ENCODE assay signal across 8 mouse cellular contexts in genomic region chr5:57717906-57718875, GRCm38 (mm10). TPM values are rescaled to one million over a fixed set of nuclear protein-coding genes. Genes with fewer than 3 reads are reported as not detected.
A peak's percentile ranks its signal among the peaks of the same experiment; 100 is the strongest.
DNase-seq lines count a peak whose midpoint lies in the region; ATAC-seq and TF ChIP-seq lines count a peak whose summit lies in the region.

TSS of gene Pcdh7 (plus strand) at chr5:57717967.

- H3K27me3 ChIP-seq in C2C12 (ENCODE audit: control insufficient read depth, insufficient read depth, insufficient read length): no peaks in the 10 kb centered on the region
- peaks cover 16% of the 10 kb centered on the region; the same call in 1 of the 2 replicates for H3K27me3 ChIP-seq in forebrain, embryonic 11.5 days (ENCODE audit: control insufficient read depth, insufficient read depth, low read length)
- no peaks in the 10 kb centered on the region for H3K27me3 ChIP-seq in heart, embryonic 12.5 days (replicated peaks)
- H3K27me3 ChIP-seq in liver, embryonic 15.5 days: peaks cover 88% of the 10 kb centered on the region
- peaks cover 11% of the 10 kb centered on the region; the same call in 1 of the 2 replicates for H3K27me3 ChIP-seq in neural tube, embryonic 14.5 days (ENCODE audit: control insufficient read depth, insufficient read depth, low read length)

- peak within 1 kb of the TSS; percentile 64 for H3K9ac ChIP-seq in forebrain, embryonic 11.5 days (ENCODE audit: low read length)
- H3K9ac ChIP-seq in heart, embryonic 12.5 days: peak within 1 kb of the TSS; percentile 87
- peak within 1 kb of the TSS; percentile 32 for H3K9ac ChIP-seq in liver, embryonic 15.5 days
- H3K9ac ChIP-seq in neural tube, embryonic 14.5 days (replicated peaks; ENCODE audit: low read depth, low read length): peak within 1 kb of the TSS; percentile 81

- TF ChIP-seq CTCF in C2C12 (IDR thresholded peaks at IDR 0.05; ENCODE audit: control insufficient read depth, insufficient read depth, insufficient read length): no peak

- peaks cover 38% of the 10 kb centered on the region for H3K79me3 ChIP-seq in C2C12 (ENCODE audit: low read depth)

- H3K79me2 ChIP-seq in C2C12 (ENCODE audit: control insufficient read depth, insufficient read depth): peaks cover 52% of the 10 kb centered on the region

- under 1% methylated on average over 70 of the region's 70 CpGs for WGBS in forebrain, embryonic 11.5 days
- WGBS in heart, embryonic 12.5 days: under 1% methylated on average over 70 of the region's 70 CpGs
- WGBS in liver, embryonic 15.5 days (ENCODE audit: insufficient replicate concordance): under 1% methylated on average over 70 of the region's 70 CpGs
- under 1% methylated on average over 70 of the region's 70 CpGs for WGBS in neural tube, embryonic 14.5 days

- H3K36me3 ChIP-seq in C2C12 (ENCODE audit: control insufficient read depth, insufficient read depth): no peaks in the 10 kb centered on the region
- no peaks in the 10 kb centered on the region for H3K36me3 ChIP-seq in forebrain, embryonic 11.5 days (ENCODE audit: control insufficient read depth, insufficient read depth, low read length)
- peaks cover 5% of the 10 kb centered on the region; the same call in 1 of the 2 replicates for H3K36me3 ChIP-seq in heart, embryonic 12.5 days
- no peaks in the 10 kb centered on the region for H3K36me3 ChIP-seq in liver, embryonic 15.5 days (replicated peaks)
- no peaks in the 10 kb centered on the region for H3K36me3 ChIP-seq in neural tube, embryonic 14.5 days (ENCODE audit: control insufficient read depth, insufficient read depth, low read length)

- H3K4me1 ChIP-seq in brown adipose tissue, adult 24 weeks (ENCODE audit: control insufficient read depth, insufficient read depth, insufficient read length, low read length): no peaks in the 10 kb centered on the region
- H3K4me1 ChIP-seq in forebrain, embryonic 11.5 days (replicated peaks; ENCODE audit: control insufficient read depth, insufficient read depth, low read length): peaks cover 3% of the 10 kb centered on the region; the same call in 1 of the 2 replicates
- no peaks in the 10 kb centered on the region for H3K4me1 ChIP-seq in heart, embryonic 12.5 days (replicated peaks)
- peaks cover 67% of the 10 kb centered on the region for H3K4me1 ChIP-seq in liver, embryonic 15.5 days (replicated peaks)
- H3K4me1 ChIP-seq in neural tube, embryonic 14.5 days (ENCODE audit: control insufficient read depth, insufficient read depth, low read length): peaks cover 9% of the 10 kb centered on the region; the same call in 1 of the 2 replicates

- H3K27ac ChIP-seq in brown adipose tissue, adult 24 weeks (replicated peaks; ENCODE audit: low read depth, low read length): peak within 1 kb of the TSS; percentile 42; the same call in 1 of the 2 replicates
- peak within 1 kb of the TSS; percentile 51 for H3K27ac ChIP-seq in forebrain, embryonic 11.5 days (ENCODE audit: low read depth, low read length)
- H3K27ac ChIP-seq in heart, embryonic 12.5 days (ENCODE audit: poor library complexity, severe bottlenecking): peak within 1 kb of the TSS; percentile 99
- H3K27ac ChIP-seq in liver, embryonic 15.5 days (replicated peaks): no peak within 1 kb of the TSS
- H3K27ac ChIP-seq in neural tube, embryonic 14.5 days (ENCODE audit: low read depth, low read length): peak within 1 kb of the TSS; percentile 88

- H3K9me3 ChIP-seq in forebrain, embryonic 11.5 days (ENCODE audit: control insufficient read depth, low read length): no peaks in the 10 kb centered on the region
- no peaks in the 10 kb centered on the region for H3K9me3 ChIP-seq in heart, embryonic 12.5 days (replicated peaks)
- no peaks in the 10 kb centered on the region for H3K9me3 ChIP-seq in liver, embryonic 15.5 days (replicated peaks)
- H3K9me3 ChIP-seq in neural tube, embryonic 14.5 days (ENCODE audit: control insufficient read depth, low read length): no peaks in the 10 kb centered on the region

- ATAC-seq in forebrain, embryonic 11.5 days (replicated peaks; ENCODE audit: low FRiP score): peak; percentile 6
- peak; percentile 44; the same call in 1 of the 2 replicates for ATAC-seq in heart, embryonic 12.5 days (ENCODE audit: insufficient number of reproducible peaks, low FRiP score)
- 0 out of 2 replicates have a peak, but pooled peaks have one; percentile 14 for ATAC-seq in liver, embryonic 15.5 days (ENCODE audit: insufficient read depth)
- ATAC-seq in neural tube, embryonic 14.5 days (ENCODE audit: low read depth): peak; percentile 48

- peak within 1 kb of the TSS; percentile 73 for H3ac ChIP-seq in C2C12 (ENCODE audit: control insufficient read depth, insufficient read length, low read depth)

- peak within 1 kb of the TSS; percentile 57 for H3K4me3 ChIP-seq in C2C12 (ENCODE audit: insufficient read depth, poor library complexity, severe bottlenecking)
- H3K4me3 ChIP-seq in brown adipose tissue, adult 24 weeks (ENCODE audit: insufficient read depth, low read depth, low read length): peak within 1 kb of the TSS; percentile 59
- peak within 1 kb of the TSS; percentile 56 for H3K4me3 ChIP-seq in forebrain, embryonic 11.5 days (ENCODE audit: low read depth, low read length)
- H3K4me3 ChIP-seq in heart, embryonic 12.5 days: peak within 1 kb of the TSS; percentile 77
- peak within 1 kb of the TSS; percentile 63 for H3K4me3 ChIP-seq in liver, embryonic 15.5 days (replicated peaks)
- peak within 1 kb of the TSS; percentile 73 for H3K4me3 ChIP-seq in neural tube, embryonic 14.5 days (ENCODE audit: low read depth, low read length)

- peak; percentile 80 for DNase-seq in forebrain, embryonic 11.5 days (ENCODE audit: low spot score)
- peak; percentile 42 for DNase-seq in kidney, postnatal 14 days
- peak; percentile 11 to 14 for DNase-seq in thymus, postnatal 36 days

- H3K4me2 ChIP-seq in forebrain, embryonic 11.5 days (ENCODE audit: low read depth, low read length, severe bottlenecking): peak within 1 kb of the TSS; percentile 95
- H3K4me2 ChIP-seq in heart, embryonic 12.5 days: peak within 1 kb of the TSS; percentile 87
- H3K4me2 ChIP-seq in liver, embryonic 15.5 days: peak within 1 kb of the TSS; percentile 88
- H3K4me2 ChIP-seq in neural tube, embryonic 14.5 days (ENCODE audit: low read depth, low read length): peak within 1 kb of the TSS; percentile 69

TF ChIP-seq in C2C12, 6 proteins besides CTCF, POLR2A, EP300 and RAD21:
- no peak for TF ChIP-seq USF1 (IDR thresholded peaks at IDR 0.05; ENCODE audit: low read depth)
- peak; percentile 72 for TF ChIP-seq MAX (IDR thresholded peaks at IDR 0.05)

RNA-seq across cellular contexts. Expression of gene Pcdh7, which starts in this region (rescaled TPM):
- polyA plus RNA-seq in C2C12 (2012; fragmentation: generic; extraction: Trizol): 24.7 TPM
- 1.2 and 1.7 TPM in 2 replicates for polyA plus RNA-seq in brown adipose tissue, adult 24 weeks (2012; ENCODE audit: insufficient read depth, insufficient read length, missing spikeins)
- polyA plus RNA-seq in forebrain, embryonic 11.5 days (2014; fragmentation: Nextera tagmentation; extraction: Ambion mirVana): 4.8 and 5.1 TPM in 2 replicates
- polyA plus RNA-seq in heart, embryonic 12.5 days (2016; fragmentation: Nextera tagmentation; extraction: Ambion mirVana): 25.9 TPM in 2 replicates
- polyA plus RNA-seq in liver, embryonic 15.5 days (2015; fragmentation: Nextera tagmentation; extraction: Ambion mirVana): 0.29 and 0.40 TPM in 2 replicates
- polyA plus RNA-seq in neural tube, embryonic 14.5 days (2014; fragmentation: Nextera tagmentation; extraction: Ambion mirVana): 40.9 and 47.6 TPM in 2 replicates

Comparison
In these comparisons a context has a peak if more than half of its experiments do, and no peak if none do; other contexts are left out.
1. Peak in ATAC-seq, H3K4me3 ChIP-seq, H3K9ac ChIP-seq and H3K4me2 ChIP-seq in liver, embryonic 15.5 days; RNA of the gene not detected or under 1 TPM.
2. DNase-seq: peak in every context shown above with its lines; median percentile 80 in forebrain, embryonic 11.5 days; 42 in kidney, postnatal 14 days; 12 in thymus, postnatal 36 days.
3. H3K9ac ChIP-seq: peak in every context shown above with its lines; median percentile 87 in heart, embryonic 12.5 days; 81 in neural tube, embryonic 14.5 days; 64 in forebrain, embryonic 11.5 days; 32 in liver, embryonic 15.5 days.